Mouse (Mus musculus) kidney, postnatal 0 days (tissue): ENCODE data around the gene Tep1. TPM values are rescaled to one million over a fixed set of nuclear protein-coding genes. Genes with fewer than 3 reads are reported as not detected.

Experiments
- ATAC-seq: fragments of 200-750 bp; cut with Nextera tagmentation; replicated peaks from 2 replicates; pipeline ENCODE4 v1.8.0; 2017; ENCODE audit warnings: low read depth, moderate number of reproducible peaks, moderate TSS enrichment, moderate library complexity; ENCODE audit not compliant: low FRiP score
- DNase-seq: peaks from one replicate; pipeline ENCODE4 v3.0.0-alpha.2; 2016; ENCODE audit warnings: low spot score
- H3K27ac ChIP-seq: fragments of 300-500 bp; sonication (generic); 2 replicates; pipeline ENCODE4 v1.5.1; 2014; ENCODE audit warnings: mild to moderate bottlenecking
- H3K27me3 ChIP-seq: fragments of 300-500 bp; sonication (generic); 2 replicates; pipeline ENCODE4 v1.6.1; 2014; ENCODE audit warnings: low read length, mixed read lengths; ENCODE audit not compliant: insufficient read depth
- H3K36me3 ChIP-seq: fragments of 300-500 bp; sonication (generic); 2 replicates; pipeline ENCODE4 v1.6.1; 2014; ENCODE audit warnings: low read length, mixed read lengths; ENCODE audit not compliant: insufficient read depth
- H3K4me1 ChIP-seq: fragments of 300-500 bp; sonication (generic); replicated peaks from 2 replicates; pipeline ENCODE4 v1.6.1; 2014; ENCODE audit warnings: antibody characterized with exemption, low read length, mixed read lengths; ENCODE audit not compliant: insufficient read depth
- H3K4me2 ChIP-seq: fragments of 300-500 bp; sonication (generic); 2 replicates; pipeline ENCODE4 v1.6.1; 2014; ENCODE audit warnings: mild to moderate bottlenecking, low read length, moderate library complexity, mixed read lengths
- H3K4me3 ChIP-seq: fragments of 300-500 bp; sonication (generic); replicated peaks from 2 replicates; pipeline ENCODE4 v1.5.1; 2014; ENCODE audit warnings: low read depth, low read length
- H3K9ac ChIP-seq: fragments of 300-500 bp; sonication (generic); 2 replicates; pipeline ENCODE4 v1.6.1; 2014; ENCODE audit warnings: low read depth, low read length
- H3K9me3 ChIP-seq: fragments of 300-500 bp; sonication (generic); replicated peaks from 2 replicates; pipeline ENCODE4 v1.6.1; 2016; ENCODE audit warnings: low read length, inconsistent platforms, mixed read lengths
- CTCF ChIP-seq: IDR thresholded peaks from 2 replicates; pipeline ENCODE4 v1.5.1; 2016; ENCODE audit warnings: antibody characterized with exemption, low read depth, mild to moderate bottlenecking, moderate library complexity
- WGBS: fragments of 180-500 bp; shearing (Covaris S2); extraction: QIAGEN DNeasy Blood & Tissue Kit; methylation state at CpG from one replicate; pipeline ENCODE4 v1.1.7; 2014; 5-methylcytosine and 5-hydroxymethylcytosine counted together
- polyA plus RNA-seq: library from polyadenylated mRNA; unstranded; fragments of >200 nt; fragmentation: Nextera tagmentation; extraction: Ambion mirVana; gene quantifications from 2 replicates; pipeline ENCODE4 v1.2.1, GENCODE M21; 2015

The Tep1 gene
- polyA plus RNA-seq, 1 experiment from 2014 or later: 10.9 TPM

DNA sequence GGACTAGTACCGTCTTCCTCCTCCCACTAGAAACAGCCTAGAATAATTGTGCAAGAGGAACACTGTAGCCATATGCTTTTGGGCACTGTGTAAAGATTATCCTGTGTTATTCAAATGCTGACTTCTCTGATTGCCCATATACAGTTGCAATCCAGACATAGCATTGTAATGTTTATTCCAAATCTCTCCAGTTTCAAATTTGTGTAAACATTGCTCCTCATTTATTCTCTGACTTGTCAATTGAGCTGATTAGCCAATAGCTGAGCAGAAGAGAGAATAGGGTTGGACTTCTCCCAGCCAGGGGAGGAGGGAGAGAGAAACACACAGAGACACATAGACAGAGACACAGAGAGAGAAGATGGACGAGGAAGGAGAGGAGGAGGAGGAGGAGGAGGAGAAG, 35.9 kb downstream of the Tep1 start:
- WGBS: 54% methylated on average over 2 of the region's 2 CpGs
- Histone ChIP-seq H3K9ac (no peak overlapping the region), H3K4me3 (no peak overlapping the region), H3K36me3 (no peaks in the 10 kb centered on the region), H3K27me3 (no peaks in the 10 kb centered on the region), H3K4me1 (no peaks in the 10 kb centered on the region), H3K9me3 (no peaks in the 10 kb centered on the region), H3K4me2 (no peak overlapping the region), H3K27ac (no peak overlapping the region)
- no peak for DNase-seq
- 0 out of 2 replicates have a peak, but pooled peaks have one; percentile 11 for ATAC-seq
- no peak for TF ChIP-seq CTCF

- Histone ChIP-seq H3K4me3 (no peak overlapping the region), H3K36me3 (no peaks in the 10 kb centered on the region), H3K9me3 (no peaks in the 10 kb centered on the region), H3K9ac (no peak overlapping the region), H3K4me1 (no peaks in the 10 kb centered on the region), H3K27ac (no peak overlapping the region), H3K27me3 (no peaks in the 10 kb centered on the region), H3K4me2 (no peak overlapping the region)
- no peak for DNase-seq
- 0 out of 2 replicates have a peak, but pooled peaks have one; percentile 53 for ATAC-seq
- TF ChIP-seq CTCF: no peak
- WGBS: 79% methylated on average over 10 of the region's 10 CpGs
These were observed 36.4 kb downstream of the Tep1 start for GRCm38 (mm10) chr14:50833964-50834363.

DNA sequence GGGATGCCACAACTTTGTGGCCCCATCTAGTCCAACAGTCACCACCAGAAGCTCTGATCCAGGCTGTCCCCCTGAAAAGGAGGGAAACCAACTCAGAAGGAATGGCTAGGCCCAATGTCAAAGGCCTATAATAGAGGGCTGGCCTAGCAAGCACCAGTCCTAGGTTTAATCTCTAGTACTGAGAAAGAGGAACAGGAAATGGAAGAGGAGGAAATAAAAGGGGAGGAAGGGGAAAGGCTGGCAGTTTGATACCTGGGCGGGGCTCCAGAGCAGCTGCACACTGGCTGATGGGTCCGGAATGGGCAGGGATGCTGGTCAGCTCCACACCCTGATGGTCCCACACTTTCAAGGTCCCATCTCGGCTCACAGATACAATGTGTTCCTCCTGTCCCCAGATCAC, 40.5 kb downstream of the Tep1 start:
- Histone ChIP-seq H3K27ac (no peak overlapping the region), H3K9ac (no peak overlapping the region), H3K36me3 (peaks cover 7% of the 10 kb centered on the region; the same call in 1 of the 2 replicates), H3K9me3 (no peaks in the 10 kb centered on the region), H3K4me2 (no peak overlapping the region), H3K4me1 (no peaks in the 10 kb centered on the region), H3K27me3 (no peaks in the 10 kb centered on the region), H3K4me3 (no peak overlapping the region)
- DNase-seq: no peak
- WGBS: 71% methylated on average over 3 of the region's 3 CpGs
- no peak for TF ChIP-seq CTCF
- ATAC-seq: no peak

- Histone ChIP-seq H3K36me3 (peaks cover 36% of the 10 kb centered on the region), H3K4me1 (no peaks in the 10 kb centered on the region), H3K27ac (no peak overlapping the region), H3K4me2 (no peak overlapping the region), H3K4me3 (no peak overlapping the region), H3K9me3 (no peaks in the 10 kb centered on the region), H3K27me3 (no peaks in the 10 kb centered on the region), H3K9ac (no peak overlapping the region)
- WGBS: 91% methylated on average over 4 of the region's 4 CpGs
- ATAC-seq (no peak), DNase-seq (no peak)
- TF ChIP-seq CTCF: no peak
These were observed 43.8 kb downstream of the Tep1 start for GRCm38 (mm10) chr14:50826579-50826978.

DNA sequence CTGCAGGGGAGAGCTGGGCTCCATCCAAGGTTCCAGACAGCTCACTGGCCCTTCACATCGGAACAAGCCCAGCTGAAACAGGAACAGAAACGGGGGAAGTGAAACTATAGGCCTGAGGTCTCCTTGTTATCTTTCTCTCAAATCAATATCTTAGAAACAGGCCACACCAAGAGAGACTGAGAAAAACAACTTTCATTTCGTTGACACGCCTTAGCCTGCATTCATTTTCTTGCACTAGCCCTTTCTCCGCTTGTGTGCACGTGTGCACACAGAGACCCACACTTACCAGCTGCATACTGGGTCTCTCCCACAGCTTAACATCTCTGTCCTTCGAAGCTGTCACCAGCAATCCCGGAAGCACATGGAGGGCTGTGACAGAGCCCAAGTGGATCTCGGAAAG, 46.1 kb downstream of the Tep1 start:
- H3K4me3 ChIP-seq: no peak overlapping the region
- H3K36me3 ChIP-seq: peaks cover 58% of the 10 kb centered on the region
- no peak for DNase-seq
- H3K9ac ChIP-seq: no peak overlapping the region
- H3K9me3 ChIP-seq: no peaks in the 10 kb centered on the region
- no peak overlapping the region for H3K27ac ChIP-seq
- whole genome bisulfite sequencing: 87% methylated on average over 9 of the region's 9 CpGs
- H3K27me3 ChIP-seq: no peaks in the 10 kb centered on the region
- H3K4me1 ChIP-seq: no peaks in the 10 kb centered on the region
- no peak for TF ChIP-seq CTCF
- ATAC-seq: no peak
- H3K4me2 ChIP-seq: no peak overlapping the region

GRCm38 (mm10) chr14:50823240-50823639, 47.1 kb downstream of the Tep1 start:
- Histone ChIP-seq H3K4me3 (no peak overlapping the region), H3K27ac (no peak overlapping the region), H3K27me3 (no peaks in the 10 kb centered on the region), H3K9ac (no peak overlapping the region), H3K4me2 (no peak overlapping the region), H3K4me1 (no peaks in the 10 kb centered on the region), H3K9me3 (no peaks in the 10 kb centered on the region), H3K36me3 (peaks cover 59% of the 10 kb centered on the region)
- 83% methylated on average over 2 of the region's 2 CpGs for WGBS
- DNase-seq (no peak), ATAC-seq (no peak)
- 0 out of 2 replicates have a peak, but pooled peaks have one; percentile 18 for TF ChIP-seq CTCF

DNA sequence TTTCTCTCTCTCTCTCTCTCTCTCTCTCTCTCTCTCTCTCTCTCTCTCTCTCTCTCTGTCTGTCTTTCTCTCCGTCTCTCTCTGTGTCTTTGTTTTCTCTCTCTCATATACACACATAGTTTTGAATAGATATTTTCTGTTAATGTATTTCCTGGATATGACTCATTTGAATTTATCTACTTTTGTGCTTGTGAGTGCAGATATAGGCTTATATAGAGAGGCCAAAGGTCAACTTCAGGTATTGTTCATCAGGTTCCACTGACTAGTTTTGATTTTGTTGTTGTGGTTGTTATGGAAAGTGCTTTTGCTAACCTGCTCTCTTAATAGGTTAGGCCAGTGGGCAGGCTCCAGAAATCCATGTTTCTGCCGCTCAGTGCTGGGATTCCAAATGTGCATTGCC, 57.3 kb downstream of the Tep1 start:
- no peaks in the 10 kb centered on the region for H3K4me1 ChIP-seq
- peaks cover 48% of the 10 kb centered on the region for H3K36me3 ChIP-seq
- H3K4me3 ChIP-seq: no peak overlapping the region
- no peaks in the 10 kb centered on the region for H3K9me3 ChIP-seq
- H3K27me3 ChIP-seq: no peaks in the 10 kb centered on the region
- no peak overlapping the region for H3K9ac ChIP-seq
- no peak overlapping the region for H3K27ac ChIP-seq
- no peak for DNase-seq
- no peak for ATAC-seq
- 95% methylated on average over 2 of the region's 2 CpGs for WGBS
- no peak for TF ChIP-seq CTCF
- H3K4me2 ChIP-seq: no peak overlapping the region
